Mouse (Mus musculus) WW6 (cell line): Measurements from ENCODE around the gene Gm45194.

Experiments used
- DNase-seq: peaks from one replicate; pipeline ENCODE4 v3.0.0-alpha.2; 2013; ENCODE audit warnings: low read depth, low spot score

Gene Gm45194

DNA sequence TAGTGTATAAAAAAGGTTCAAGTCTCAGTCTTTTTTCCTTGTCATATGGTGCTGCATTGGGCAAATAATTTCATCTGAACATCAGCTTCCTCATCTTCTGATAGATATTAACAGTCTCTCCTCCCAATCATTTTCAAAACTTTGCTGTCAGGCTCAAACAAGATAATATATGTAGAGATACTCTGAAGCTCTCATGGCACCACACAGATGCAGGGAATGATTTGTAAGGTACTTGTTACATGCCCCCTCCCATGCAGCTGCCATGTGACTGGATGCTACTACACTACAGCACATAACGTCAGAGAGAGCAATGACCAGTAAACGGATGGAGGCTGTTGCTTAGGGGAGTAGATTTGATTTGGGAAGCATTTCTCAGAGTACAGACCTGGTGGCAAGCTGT is at the start of gene Gm45194:
Gene Gm45194 (plus strand): TSS at position 301 of the 400 bp plus-strand sequence.
- DNase-seq: no peak

DNA sequence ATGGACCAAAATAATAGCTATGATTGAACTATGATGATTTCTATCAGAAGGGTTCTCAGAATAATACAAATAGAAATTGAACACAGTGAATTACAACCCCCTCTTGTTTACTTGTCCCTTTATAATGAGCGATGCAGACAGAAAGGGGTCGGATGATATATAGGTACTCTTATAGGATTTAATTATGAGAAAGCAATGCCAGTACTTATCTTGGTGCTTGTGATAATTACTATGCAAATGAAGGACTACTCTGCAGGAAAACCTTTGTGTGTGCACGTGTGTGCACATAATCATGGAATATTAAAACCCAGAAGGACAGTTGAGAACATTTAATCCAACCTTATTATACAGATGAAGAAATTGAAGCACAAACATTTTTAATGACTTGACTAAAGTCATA is 35.3 kb upstream of the Gm45194 start:
- DNase-seq: no peak

DNA sequence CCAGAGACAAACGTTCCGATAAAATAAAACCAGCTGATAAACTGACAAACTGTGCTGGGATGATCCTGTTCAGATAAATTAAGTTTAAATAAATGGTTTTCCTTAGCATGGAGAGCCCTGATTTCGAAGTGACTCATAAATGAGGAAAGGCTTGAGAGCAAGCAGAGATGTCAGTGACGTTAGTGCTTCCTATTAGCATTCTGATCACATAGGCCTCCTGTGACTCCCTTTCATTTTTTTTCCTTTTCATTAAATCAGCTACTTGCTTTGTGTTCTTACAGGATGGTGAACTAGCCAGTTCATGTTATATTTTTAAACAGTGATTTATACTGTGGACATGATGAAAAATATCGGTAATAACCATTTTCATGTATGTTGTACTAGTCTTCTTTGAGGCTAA is 9.9 kb upstream of the Gm45194 start:
- no peak for DNase-seq

DNA sequence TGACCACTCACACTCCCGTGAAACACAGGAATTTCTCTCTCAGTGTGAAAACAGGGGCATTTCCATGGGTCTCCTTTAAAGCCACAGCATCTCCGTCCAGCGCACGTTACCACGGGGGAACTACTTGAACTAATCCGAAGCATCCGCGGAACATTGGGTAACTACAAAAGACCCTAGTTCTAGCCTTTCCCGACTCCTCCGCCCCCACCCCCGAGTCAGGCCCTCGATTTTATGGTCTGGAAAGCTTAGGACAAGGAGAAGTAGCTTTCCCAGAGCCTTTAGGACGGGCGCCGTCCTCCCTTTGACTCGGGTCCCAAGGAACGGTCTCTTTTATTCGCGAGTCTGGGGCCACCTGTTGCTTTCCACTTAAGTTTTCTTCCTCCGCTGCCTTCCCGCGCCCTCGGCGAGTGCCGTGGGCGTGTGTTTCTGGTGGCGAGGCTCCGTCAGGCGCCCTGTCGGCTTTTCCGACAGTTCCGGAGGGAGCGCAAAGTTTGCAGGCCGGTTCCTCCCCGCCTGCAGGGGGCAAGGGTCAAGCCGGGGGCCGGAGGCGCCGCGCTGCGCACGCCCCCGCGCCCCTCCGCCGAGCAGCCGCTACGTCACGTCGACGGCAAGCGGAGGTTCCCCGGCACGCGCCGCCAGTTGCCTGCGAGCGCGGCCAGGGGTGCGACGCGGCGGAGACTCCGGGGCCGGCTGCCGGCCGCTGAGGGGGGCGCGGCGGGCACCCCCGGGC is 3.3 kb downstream of the Gm45194 start:
- no peak for DNase-seq

DNA sequence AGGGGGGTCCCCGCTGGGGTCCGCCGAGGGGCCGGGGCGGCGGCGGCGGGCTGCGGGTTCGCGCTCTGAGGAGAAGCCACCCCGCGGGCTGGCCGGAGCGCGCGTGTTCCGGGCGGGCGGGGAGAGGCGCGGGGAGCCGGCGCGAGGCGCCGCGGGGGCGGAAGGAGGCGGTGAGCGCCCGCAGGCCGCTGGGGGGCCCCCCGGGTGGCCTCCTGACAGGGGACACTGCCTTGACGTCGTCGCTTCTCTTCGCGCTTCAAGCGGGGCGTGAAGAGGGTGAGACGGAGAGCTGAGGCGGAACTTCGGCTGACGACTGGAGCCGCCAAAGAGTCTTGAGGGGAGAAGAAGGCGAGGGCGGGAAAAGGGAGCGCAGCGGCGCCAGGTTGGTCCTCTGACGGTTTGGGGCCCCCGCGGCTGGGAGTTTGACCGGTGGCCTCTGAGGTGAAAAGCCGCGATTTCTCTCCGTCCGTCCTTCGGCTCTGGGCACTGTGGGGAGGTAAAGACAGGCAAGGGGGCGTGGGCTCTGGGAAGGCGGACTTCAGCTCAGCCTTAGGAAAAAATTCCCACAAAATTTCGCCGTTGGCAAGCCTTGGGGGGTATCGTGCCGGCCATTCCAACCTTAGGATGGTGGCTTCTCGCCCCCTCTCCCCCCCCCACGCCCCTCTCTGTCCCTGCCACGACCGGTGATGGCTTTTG is 4.0 kb downstream of the Gm45194 start:
- no peak for DNase-seq

DNA sequence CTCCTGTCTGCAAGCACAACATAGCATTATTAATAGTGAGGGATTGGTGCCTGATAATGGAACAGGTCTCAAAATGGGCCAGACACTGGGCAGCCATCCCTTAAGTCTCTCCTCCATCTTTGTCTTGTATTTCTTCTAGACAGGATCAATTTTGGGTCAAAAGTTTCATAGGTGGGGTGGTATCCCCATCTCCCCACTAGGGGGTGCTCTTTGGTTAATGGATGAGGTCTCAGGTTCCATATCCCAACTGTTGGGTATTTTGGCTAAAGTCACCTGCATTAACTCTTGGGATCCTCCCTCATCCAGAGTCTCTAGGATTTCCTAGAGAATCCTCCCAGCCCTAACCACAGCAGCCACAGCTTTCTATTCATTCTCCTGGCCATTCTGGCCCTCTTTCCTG is 26.2 kb downstream of the Gm45194 start:
- no peak for DNase-seq

DNA sequence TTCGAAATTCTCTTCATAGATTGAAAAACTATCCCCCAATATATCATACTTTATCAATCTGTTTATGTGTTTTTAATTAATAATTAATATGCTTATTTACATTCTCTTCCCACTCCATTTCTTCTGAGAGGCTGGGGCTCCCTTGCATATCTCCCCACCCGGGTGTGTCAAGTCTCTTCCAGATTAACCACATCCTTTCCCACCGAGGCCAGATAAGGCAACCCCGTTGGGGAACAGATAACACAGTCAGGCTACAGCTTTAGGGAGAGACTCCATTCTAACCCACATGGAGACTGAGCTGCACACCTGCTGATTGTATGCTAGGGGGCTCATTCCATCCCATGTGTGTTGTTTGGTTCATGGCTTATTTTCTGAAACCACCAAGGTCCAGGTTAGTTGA is 69.7 kb downstream of the Gm45194 start:
- DNase-seq: no peak

DNA sequence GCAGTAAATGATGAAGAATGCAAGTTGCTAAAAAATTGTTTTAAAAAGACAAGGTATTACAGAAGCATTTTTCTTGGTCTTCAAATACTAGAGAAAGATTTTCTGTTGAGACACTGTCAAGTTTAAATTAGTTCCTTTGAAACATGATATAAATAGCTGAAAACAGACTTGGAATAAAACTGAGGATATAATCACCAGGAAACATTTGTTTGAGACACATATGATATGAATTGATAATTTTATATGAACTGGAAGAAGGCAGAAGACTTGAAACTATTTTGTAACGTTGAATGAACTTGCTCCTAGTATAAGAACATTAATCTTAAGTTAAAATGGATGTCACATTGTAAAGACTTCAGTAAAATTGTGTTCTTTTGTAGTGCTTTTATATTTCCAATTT is 108.5 kb downstream of the Gm45194 start:
- no peak for DNase-seq

DNA sequence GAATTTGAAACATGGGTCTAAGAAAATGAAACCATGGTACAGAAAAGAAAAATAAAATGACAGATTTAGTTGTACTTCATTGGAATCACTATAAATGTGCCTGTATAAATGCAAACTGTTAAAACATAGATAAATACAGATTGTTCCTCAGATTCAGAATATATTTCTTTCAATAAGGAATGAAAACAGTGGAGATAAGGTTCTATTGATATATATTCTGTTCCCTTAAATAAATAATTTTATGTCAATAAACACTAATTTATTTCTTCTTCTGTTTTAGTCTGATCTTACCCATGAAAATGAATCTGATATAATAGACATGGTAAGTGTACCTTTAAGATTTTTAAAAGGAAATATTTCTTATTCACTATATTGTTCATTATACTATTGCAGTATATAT is 119.5 kb downstream of the Gm45194 start, which contains the start of gene Tex16:
Gene Tex16 (plus strand): TSS at position 301 of the 400 bp plus-strand sequence.
- no peak for DNase-seq

DNA sequence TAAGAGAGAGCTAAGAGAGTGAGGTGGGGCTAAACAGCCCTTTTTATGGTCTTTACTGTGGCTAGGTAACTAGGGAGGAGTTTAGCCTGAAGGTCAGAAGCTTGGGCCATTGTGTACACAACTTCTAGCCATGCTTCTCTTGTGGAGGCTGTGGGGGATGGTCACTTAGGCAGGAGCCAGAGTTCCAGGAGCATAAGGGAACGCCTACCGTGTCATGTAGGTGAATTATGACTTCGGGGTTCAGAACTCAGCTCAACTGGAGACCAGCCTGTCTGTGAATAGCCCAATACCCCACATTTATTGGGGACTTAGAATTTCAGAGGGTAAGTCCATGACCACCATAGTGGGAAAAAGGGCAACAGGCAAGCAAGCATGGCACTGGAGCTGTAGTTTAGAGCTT is 347.6 kb downstream of the Gm45194 start, which contains the start of gene 4933403O08Rik:
Gene 4933403O08Rik (plus strand): TSS at position 301 of the 400 bp plus-strand sequence.
- no peak for DNase-seq

DNA sequence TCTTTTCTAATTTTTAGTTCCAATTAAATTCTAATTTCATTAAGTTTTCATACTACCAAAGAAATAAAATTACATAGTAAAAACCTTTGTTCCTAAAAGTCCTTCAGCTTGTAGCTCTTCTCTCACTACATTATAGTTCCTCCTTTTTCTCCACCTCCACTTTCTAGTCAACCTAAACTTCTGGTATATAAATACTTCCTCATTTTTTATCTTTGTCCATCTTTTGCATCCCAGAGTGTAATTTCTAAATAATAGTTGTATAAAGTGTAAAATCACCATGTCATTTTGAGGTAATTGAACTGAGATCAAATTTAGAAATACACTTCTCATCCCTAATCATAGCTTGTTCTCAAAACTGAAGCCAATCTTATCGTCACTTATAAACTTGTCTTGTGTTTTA is 351.7 kb downstream of the Gm45194 start:
- DNase-seq: no peak

DNA sequence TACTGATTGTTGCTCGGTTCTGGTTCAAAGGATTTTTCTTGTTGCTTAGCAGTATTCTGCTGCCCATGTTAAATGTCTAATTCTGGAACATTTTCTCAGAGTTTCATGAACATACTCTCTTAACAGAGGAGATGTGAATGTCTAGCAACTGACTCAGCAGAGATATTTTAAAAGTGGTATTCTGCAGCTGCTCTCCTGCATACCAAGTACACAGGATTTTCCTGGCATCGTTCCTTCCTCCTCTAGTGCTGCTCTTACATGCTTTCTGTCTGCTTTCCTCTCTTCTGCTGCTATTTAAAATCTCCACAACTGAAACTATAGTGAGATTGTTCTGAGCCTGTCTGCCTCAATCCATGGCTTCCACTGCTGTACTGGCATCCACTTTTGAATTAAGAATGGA is 364.3 kb downstream of the Gm45194 start:
- no peak for DNase-seq

DNA sequence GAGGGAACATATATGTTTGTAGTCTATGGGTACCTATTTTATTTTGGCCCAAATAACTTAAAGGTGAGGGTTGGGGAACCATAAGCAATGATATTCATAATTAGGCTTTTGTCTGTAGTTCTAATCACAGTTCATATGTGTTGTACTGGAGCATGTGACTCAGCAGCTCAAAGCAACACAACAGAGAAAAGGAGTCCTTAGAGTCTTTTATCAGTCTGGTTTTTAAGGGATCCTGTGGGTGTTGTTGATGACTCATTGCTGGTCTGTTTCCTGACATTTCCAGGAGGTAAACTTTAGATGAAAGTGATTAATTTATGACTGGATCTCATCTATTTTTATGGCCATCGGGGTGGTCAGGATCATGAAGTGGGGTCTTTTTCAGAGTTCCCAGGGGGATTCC is 382.4 kb downstream of the Gm45194 start:
- no peak for DNase-seq
